Mouse (Mus musculus): ENCODE measurements around the gene Rgs14. TPM values are rescaled to one million over a fixed set of nuclear protein-coding genes. Genes with fewer than 3 reads are reported as not detected.

Gene Rgs14
- polyA plus RNA-seq, 1 experiment from 2014 or later = 0.72 TPM

DNA sequence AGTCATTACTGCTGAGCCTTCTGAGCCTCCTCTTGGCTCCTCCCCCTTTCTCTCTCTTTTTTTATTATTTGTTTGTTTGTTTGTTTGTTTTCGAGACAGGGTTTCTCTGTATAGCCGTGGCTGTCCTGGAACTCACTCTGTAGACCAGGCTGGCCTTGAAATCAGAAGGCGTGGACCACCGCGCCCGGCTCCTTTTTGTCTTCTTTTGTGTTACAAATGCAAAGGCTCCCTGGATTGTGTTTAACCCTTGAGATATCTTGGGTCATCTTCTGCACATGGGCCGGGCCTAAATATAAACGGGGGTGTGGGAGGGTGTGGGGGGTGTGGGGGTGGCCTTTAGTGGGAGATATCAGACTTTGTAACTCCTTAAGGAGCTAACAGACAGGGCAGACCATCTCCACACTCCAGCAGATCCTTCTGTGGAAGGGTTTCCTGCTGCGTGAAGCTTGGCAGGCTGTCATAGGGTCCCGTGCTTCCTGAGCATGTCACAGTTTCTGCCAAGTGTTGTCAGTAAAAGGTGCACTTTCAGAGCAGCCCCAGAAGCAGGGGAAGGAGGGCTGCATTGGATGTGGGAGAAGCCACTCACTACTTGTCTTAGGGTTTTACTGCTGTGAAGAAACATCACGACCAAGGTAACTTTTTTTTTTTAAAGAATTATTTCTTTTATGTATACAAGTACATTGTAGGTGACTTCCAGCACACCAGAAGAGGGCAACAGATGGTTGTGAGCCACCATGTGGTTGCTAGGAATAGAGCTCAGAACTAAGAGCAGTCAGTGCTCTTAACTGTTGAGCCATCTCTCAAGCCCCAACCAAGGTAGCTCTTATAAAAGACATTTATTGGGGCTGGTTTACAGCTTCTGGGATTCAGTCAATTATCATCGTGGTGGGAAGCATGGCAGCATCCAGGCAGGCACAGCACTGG lies 31.1 kb upstream of the Rgs14 start:
- Histone ChIP-seq H3K9ac (ENCODE audit: low read length) (no peak overlapping the region), H3K27ac (ENCODE audit: low read depth, low read length) (no peak overlapping the region), H3K36me3 (ENCODE audit: control insufficient read depth, insufficient read depth, low read length) (no peaks in the 10 kb centered on the region), H3K4me2 (no peak overlapping the region), H3K4me3 (ENCODE audit: low read depth, low read length) (no peak overlapping the region), H3K27me3 (ENCODE audit: control insufficient read depth, insufficient read depth, low read length) (no peaks in the 10 kb centered on the region), H3K4me1 (ENCODE audit: control insufficient read depth, insufficient read depth, low read length) (no peaks in the 10 kb centered on the region), H3K9me3 (ENCODE audit: control insufficient read depth, low read length) (no peaks in the 10 kb centered on the region)
- WGBS = 71% methylated on average over 12 of the region's 12 CpGs
- DNase-seq (ENCODE audit: low spot score, missing footprints) (no peak), ATAC-seq (ENCODE audit: low FRiP score) (no peak)

DNA sequence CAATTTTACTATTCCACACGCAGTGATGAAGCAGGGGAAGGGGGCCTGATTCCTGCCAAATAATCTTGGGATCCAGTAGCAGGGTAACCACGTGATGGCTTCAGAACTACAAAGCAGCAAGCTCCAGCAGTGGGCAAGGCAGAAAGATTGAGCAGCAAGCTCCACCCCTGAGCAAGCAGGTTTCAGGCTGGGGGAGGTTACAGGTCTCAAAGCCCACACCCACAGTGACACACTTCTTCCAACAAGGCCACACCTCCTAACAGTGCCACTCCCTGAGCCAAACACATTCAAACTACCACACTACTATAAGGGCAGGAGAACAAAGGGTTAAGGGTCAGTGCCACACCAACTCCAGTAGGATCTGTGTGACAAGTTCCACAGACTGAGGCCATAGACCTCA lies 30.3 kb upstream of the Rgs14 start:
- H3K36me3 ChIP-seq (ENCODE audit: control insufficient read depth, insufficient read depth, low read length) = peaks cover under 1% of the 10 kb centered on the region; the same call in 1 of the 2 replicates
- H3K4me3 ChIP-seq (ENCODE audit: low read depth, low read length) = no peak overlapping the region
- no peaks in the 10 kb centered on the region for H3K4me1 ChIP-seq (ENCODE audit: control insufficient read depth, insufficient read depth, low read length)
- ATAC-seq (ENCODE audit: low FRiP score) = no peak
- WGBS = 44% methylated on average over 2 of the region's 2 CpGs
- no peak overlapping the region for H3K9ac ChIP-seq (ENCODE audit: low read length)
- DNase-seq (ENCODE audit: low spot score, missing footprints) = no peak
- H3K4me2 ChIP-seq = no peak overlapping the region
- H3K27me3 ChIP-seq (ENCODE audit: control insufficient read depth, insufficient read depth, low read length) = no peaks in the 10 kb centered on the region
- H3K27ac ChIP-seq (ENCODE audit: low read depth, low read length) = no peak overlapping the region
- no peaks in the 10 kb centered on the region for H3K9me3 ChIP-seq (ENCODE audit: control insufficient read depth, low read length)

DNA sequence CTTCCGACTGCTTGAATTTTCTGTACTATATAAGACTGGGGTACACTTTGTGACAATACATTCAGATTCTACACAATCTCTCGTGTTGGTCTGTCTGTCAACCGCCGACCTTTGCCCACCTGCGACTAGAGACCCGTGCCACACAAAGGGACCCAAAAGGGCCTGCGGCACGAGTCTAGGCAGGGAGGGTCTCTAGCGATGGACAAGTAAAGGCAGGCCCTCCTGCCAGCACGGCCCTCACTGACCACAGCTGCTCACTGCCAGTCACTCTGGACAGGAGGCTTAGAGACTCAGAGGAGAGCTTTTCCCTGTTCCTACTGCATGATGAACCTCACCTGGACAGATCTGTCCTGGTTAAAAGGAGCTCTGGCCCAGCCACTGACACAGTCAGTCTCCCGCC lies 27.1 kb upstream of the Rgs14 start:
- Histone ChIP-seq H3K9ac (ENCODE audit: low read length) (no peak overlapping the region), H3K36me3 (ENCODE audit: control insufficient read depth, insufficient read depth, low read length) (peaks cover 16% of the 10 kb centered on the region), H3K27me3 (ENCODE audit: control insufficient read depth, insufficient read depth, low read length) (no peaks in the 10 kb centered on the region), H3K27ac (ENCODE audit: low read depth, low read length) (no peak overlapping the region), H3K9me3 (ENCODE audit: control insufficient read depth, low read length) (no peaks in the 10 kb centered on the region), H3K4me3 (ENCODE audit: low read depth, low read length) (no peak overlapping the region), H3K4me2 (no peak overlapping the region), H3K4me1 (ENCODE audit: control insufficient read depth, insufficient read depth, low read length) (no peaks in the 10 kb centered on the region)
- 41% methylated on average over 11 of the region's 11 CpGs for WGBS
- no peak for ATAC-seq (ENCODE audit: low FRiP score)
- DNase-seq (ENCODE audit: low spot score, missing footprints) = peak; percentile 82

DNA sequence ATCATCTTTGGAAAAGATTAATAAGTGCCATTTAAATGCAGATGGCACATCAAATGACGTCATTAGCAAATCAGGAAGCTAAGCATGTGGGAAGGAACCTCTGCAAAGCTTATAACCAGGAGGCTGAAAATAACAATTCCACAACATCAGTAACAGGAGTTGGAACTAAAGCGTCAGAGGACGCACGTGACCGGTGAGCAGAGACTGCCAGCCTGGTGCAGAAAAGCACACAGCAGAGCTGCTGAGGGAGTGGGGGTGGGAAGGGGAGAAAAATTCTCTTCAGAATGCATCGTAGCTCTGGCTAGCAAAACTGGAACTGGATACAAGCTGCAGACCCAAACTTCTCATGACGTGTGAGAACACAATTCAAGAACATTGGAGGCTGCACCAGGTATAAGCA lies 25.2 kb upstream of the Rgs14 start:
- peaks cover 31% of the 10 kb centered on the region for H3K36me3 ChIP-seq (ENCODE audit: control insufficient read depth, insufficient read depth, low read length)
- no peaks in the 10 kb centered on the region for H3K27me3 ChIP-seq (ENCODE audit: control insufficient read depth, insufficient read depth, low read length)
- DNase-seq (ENCODE audit: low spot score, missing footprints) (peak; percentile 70), ATAC-seq (ENCODE audit: low FRiP score) (no peak)
- no peaks in the 10 kb centered on the region for H3K9me3 ChIP-seq (ENCODE audit: control insufficient read depth, low read length)
- H3K4me3 ChIP-seq (ENCODE audit: low read depth, low read length) = no peak overlapping the region
- no peak overlapping the region for H3K27ac ChIP-seq (ENCODE audit: low read depth, low read length)
- 91% methylated on average over 7 of the region's 7 CpGs for WGBS
- H3K4me1 ChIP-seq (ENCODE audit: control insufficient read depth, insufficient read depth, low read length) = no peaks in the 10 kb centered on the region
- H3K4me2 ChIP-seq = no peak overlapping the region
- no peak overlapping the region for H3K9ac ChIP-seq (ENCODE audit: low read length)

DNA sequence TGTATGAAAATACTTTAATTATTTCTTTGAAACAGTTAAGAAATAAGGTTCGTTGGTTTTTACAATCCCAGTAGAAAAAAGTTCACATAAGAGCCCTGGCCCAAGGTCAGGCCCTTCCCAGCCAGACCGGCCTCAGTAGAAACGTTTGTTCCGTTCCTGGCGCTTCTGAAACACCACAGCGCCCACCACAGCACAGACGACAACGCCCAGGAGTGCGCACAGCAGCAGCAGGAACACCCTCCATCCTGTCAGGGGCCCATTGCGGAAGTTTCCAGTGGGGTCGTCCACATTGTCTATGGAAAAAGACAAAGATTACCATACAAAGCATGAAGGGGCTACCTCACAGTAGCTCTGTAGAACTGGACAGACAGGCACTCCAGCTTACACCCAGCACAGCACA lies 22.8 kb upstream of the Rgs14 start:
- no peak for ATAC-seq (ENCODE audit: low FRiP score)
- H3K4me3 ChIP-seq (ENCODE audit: low read depth, low read length) = no peak overlapping the region
- no peak overlapping the region for H3K4me2 ChIP-seq
- no peak overlapping the region for H3K27ac ChIP-seq (ENCODE audit: low read depth, low read length)
- no peaks in the 10 kb centered on the region for H3K27me3 ChIP-seq (ENCODE audit: control insufficient read depth, insufficient read depth, low read length)
- peaks cover 41% of the 10 kb centered on the region for H3K36me3 ChIP-seq (ENCODE audit: control insufficient read depth, insufficient read depth, low read length)
- peak; percentile 83 for DNase-seq (ENCODE audit: low spot score, missing footprints)
- WGBS = 92% methylated on average over 11 of the region's 11 CpGs
- H3K9ac ChIP-seq (ENCODE audit: low read length) = no peak overlapping the region
- H3K4me1 ChIP-seq (ENCODE audit: control insufficient read depth, insufficient read depth, low read length) = no peaks in the 10 kb centered on the region
- H3K9me3 ChIP-seq (ENCODE audit: control insufficient read depth, low read length) = no peaks in the 10 kb centered on the region

DNA sequence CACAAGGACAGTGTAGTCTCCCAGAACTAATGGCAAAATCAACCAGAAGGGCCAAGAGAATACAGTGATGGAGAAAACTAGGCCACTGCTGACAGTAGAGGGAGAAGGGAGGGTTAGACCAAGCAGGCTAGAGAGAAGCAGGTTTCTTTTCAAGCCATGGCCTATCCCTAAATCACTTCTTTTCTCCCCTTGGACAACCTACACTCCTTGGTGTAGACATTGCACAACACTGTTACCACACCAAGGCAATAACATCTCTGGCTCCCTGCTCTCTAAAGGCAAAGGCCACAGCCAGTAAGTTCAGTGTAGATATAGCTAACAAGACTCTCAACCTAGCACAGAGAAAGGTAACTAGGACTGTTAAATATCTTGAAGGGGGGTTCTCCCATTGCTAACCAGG lies 8.4 kb upstream of the Rgs14 start:
- no peak overlapping the region for H3K27ac ChIP-seq (ENCODE audit: low read depth, low read length)
- no peak overlapping the region for H3K9ac ChIP-seq (ENCODE audit: low read length)
- H3K4me1 ChIP-seq (ENCODE audit: control insufficient read depth, insufficient read depth, low read length) = peaks cover 12% of the 10 kb centered on the region
- DNase-seq (ENCODE audit: low spot score, missing footprints) = no peak
- H3K9me3 ChIP-seq (ENCODE audit: control insufficient read depth, low read length) = no peaks in the 10 kb centered on the region
- no peaks in the 10 kb centered on the region; the same call in 1 of the 2 replicates for H3K36me3 ChIP-seq (ENCODE audit: control insufficient read depth, insufficient read depth, low read length)
- no peaks in the 10 kb centered on the region for H3K27me3 ChIP-seq (ENCODE audit: control insufficient read depth, insufficient read depth, low read length)
- peak overlapping the region; percentile 98 for H3K4me3 ChIP-seq (ENCODE audit: low read depth, low read length)
- peak overlapping the region; percentile 87 for H3K4me2 ChIP-seq
- no peak for ATAC-seq (ENCODE audit: low FRiP score)

DNA sequence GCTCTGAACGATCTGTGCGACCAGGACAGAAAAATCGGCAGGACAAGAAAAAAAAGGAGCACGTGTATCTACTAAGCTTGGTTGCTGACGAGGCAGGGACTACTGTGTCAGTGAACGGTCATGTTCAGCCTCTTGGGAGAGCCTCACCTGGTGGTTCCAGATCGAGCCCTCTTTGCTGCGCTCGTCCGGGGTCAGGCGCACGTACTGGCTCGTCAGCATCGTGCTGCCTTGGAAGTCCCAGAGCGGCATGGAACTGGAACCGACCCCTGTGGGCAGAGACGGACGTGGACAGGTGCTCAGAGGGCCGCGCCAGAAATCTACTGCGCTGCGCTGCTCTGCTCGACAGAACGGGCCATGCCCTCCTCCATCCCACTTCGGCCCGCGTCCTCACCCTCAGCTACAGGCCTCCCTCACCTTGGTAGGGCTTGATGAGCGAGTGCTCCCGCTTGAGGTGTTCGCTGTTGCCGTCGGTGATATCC lies 7.5 kb upstream of the Rgs14 start:
- peak overlapping the region; percentile 98 for H3K4me3 ChIP-seq (ENCODE audit: low read depth, low read length)
- peak overlapping the region; percentile 87 for H3K4me2 ChIP-seq
- no peaks in the 10 kb centered on the region for H3K9me3 ChIP-seq (ENCODE audit: control insufficient read depth, low read length)
- H3K27ac ChIP-seq (ENCODE audit: low read depth, low read length) = peak overlapping the region; percentile 96
- H3K27me3 ChIP-seq (ENCODE audit: control insufficient read depth, insufficient read depth, low read length) = no peaks in the 10 kb centered on the region
- H3K36me3 ChIP-seq (ENCODE audit: control insufficient read depth, insufficient read depth, low read length) = no peaks in the 10 kb centered on the region; the same call in 1 of the 2 replicates
- WGBS = 2% methylated on average over 32 of the region's 32 CpGs
- no peak for DNase-seq (ENCODE audit: low spot score, missing footprints)
- peak; percentile 64 for ATAC-seq (ENCODE audit: low FRiP score)
- peaks cover 12% of the 10 kb centered on the region for H3K4me1 ChIP-seq (ENCODE audit: control insufficient read depth, insufficient read depth, low read length)
- H3K9ac ChIP-seq (ENCODE audit: low read length) = peak overlapping the region; percentile 73

DNA sequence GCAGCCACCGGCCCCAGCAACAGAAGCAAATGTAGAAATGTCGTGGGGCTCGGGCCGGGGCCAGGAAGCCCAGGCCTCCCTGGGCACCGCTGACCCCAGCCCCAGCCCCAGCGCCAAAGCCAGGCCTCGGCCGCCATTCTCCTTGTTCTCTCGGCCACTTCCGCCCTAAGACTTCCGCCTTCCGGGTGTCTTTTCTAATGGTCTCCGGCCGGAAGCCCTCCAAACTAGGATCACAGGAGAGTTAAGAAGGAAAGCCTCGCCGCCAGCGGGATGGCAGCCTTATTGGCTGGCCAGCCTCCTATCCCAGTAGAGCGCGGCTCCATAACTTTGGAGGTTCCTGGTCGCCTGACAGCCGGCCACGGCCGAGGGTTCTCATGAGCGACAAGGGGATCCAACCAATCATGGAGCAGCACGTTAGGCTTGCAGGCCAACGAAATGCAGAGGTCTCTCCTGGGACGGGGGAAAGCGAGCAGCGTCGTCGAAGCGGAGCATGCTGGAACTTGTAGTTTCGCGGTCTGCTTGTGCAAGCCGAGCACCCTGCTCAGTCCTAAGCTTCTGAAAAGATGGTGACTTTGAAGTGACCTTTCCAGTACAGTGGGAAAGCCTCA lies 7.0 kb upstream of the Rgs14 start, which contains the start of gene Lman2:
Gene Lman2 (minus strand): TSS at position 331 of the 608 bp plus-strand sequence.
- under 1% methylated on average over 35 of the region's 35 CpGs for WGBS
- peak within 1 kb of the TSS; percentile 98 for H3K4me3 ChIP-seq (ENCODE audit: low read depth, low read length)

DNA sequence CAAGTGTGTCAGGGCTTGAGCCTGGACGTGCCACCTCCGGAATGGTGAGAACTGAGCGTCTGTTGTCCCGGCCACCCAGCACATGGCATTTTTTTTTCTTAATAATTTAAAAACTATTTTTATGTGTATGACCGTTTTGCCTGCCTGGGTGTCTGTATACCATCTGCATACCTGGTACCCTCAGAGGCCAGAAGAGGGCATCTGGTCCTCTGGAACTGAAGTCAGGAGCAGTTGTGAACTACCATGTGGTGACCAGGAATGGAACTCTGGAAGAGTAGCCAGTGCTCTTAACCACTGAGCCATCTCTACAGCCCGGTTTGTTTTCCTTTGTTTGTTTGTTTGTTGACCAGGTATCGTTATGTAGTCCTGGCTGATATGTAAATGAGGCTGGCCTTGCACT lies 1.1 kb upstream of the Rgs14 start:
- H3K27me3 ChIP-seq (ENCODE audit: control insufficient read depth, insufficient read depth, low read length) = no peaks in the 10 kb centered on the region
- H3K27ac ChIP-seq (ENCODE audit: low read depth, low read length) = no peak overlapping the region
- no peaks in the 10 kb centered on the region for H3K9me3 ChIP-seq (ENCODE audit: control insufficient read depth, low read length)
- no peak for DNase-seq (ENCODE audit: low spot score, missing footprints)
- H3K9ac ChIP-seq (ENCODE audit: low read length) = no peak overlapping the region
- no peak for ATAC-seq (ENCODE audit: low FRiP score)
- H3K4me3 ChIP-seq (ENCODE audit: low read depth, low read length) = no peak overlapping the region
- no peaks in the 10 kb centered on the region for H3K4me1 ChIP-seq (ENCODE audit: control insufficient read depth, insufficient read depth, low read length)
- no peaks in the 10 kb centered on the region for H3K36me3 ChIP-seq (ENCODE audit: control insufficient read depth, insufficient read depth, low read length)
- WGBS = 82% methylated on average over 7 of the region's 7 CpGs
- no peak overlapping the region for H3K4me2 ChIP-seq

More for the DNA sequence above, 7.0 kb upstream of the Rgs14 start, which contains the start of gene Lman2:
- Histone ChIP-seq H3K27ac (ENCODE audit: low read depth, low read length) (peak within 1 kb of the TSS; percentile 96), H3K4me2 (peak within 1 kb of the TSS; percentile 87), H3K27me3 (ENCODE audit: control insufficient read depth, insufficient read depth, low read length) (no peaks in the 10 kb centered on the region), H3K4me1 (ENCODE audit: control insufficient read depth, insufficient read depth, low read length) (peaks cover 12% of the 10 kb centered on the region), H3K36me3 (ENCODE audit: control insufficient read depth, insufficient read depth, low read length) (no peaks in the 10 kb centered on the region; the same call in 1 of the 2 replicates), H3K9ac (ENCODE audit: low read length) (peak within 1 kb of the TSS; percentile 73), H3K9me3 (ENCODE audit: control insufficient read depth, low read length) (no peaks in the 10 kb centered on the region)
- ATAC-seq (ENCODE audit: low FRiP score) (peak; percentile 99), DNase-seq (ENCODE audit: low spot score, missing footprints) (peak; percentile 99)

Data from midbrain, embryonic 11.5 days (tissue).